Mouse (Mus musculus): ENCODE measurements around the gene Nrap. TPM values are rescaled to one million over a fixed set of nuclear protein-coding genes. Genes with fewer than 3 reads are reported as not detected.

Nrap gene
- polyA plus RNA-seq, 1 experiment, result not detected

- Histone ChIP-seq H3K9ac (ENCODE audit: low read depth, poor library complexity, severe bottlenecking) (no peak overlapping the region), H3K36me3 (ENCODE audit: control insufficient read depth, insufficient read depth, low read length, poor library complexity, severe bottlenecking) (no peaks in the 10 kb centered on the region), H3K27ac (ENCODE audit: insufficient read depth, low read length) (no peak overlapping the region), H3K9me3 (replicated peaks; ENCODE audit: control insufficient read depth, insufficient read depth, low read length, poor library complexity, severe bottlenecking) (no peaks in the 10 kb centered on the region), H3K4me3 (ENCODE audit: low read depth, low read length) (no peak overlapping the region), H3K27me3 (ENCODE audit: control insufficient read depth, insufficient read depth, low read length, poor library complexity, severe bottlenecking) (no peaks in the 10 kb centered on the region), H3K4me1 (ENCODE audit: control insufficient read depth, insufficient read depth, low read length) (no peaks in the 10 kb centered on the region)
- no peak for TF ChIP-seq POLR2A (IDR thresholded peaks at IDR 0.05; ENCODE audit: insufficient read depth, low read length)
- no peak for TF ChIP-seq EP300 (IDR thresholded peaks at IDR 0.05; ENCODE audit: insufficient read depth, low read depth, low read length)
- TF ChIP-seq CTCF (IDR thresholded peaks at IDR 0.05; ENCODE audit: low read depth, low read length), result no peak
Measured at GRCm38 (mm10) chr19:56374011-56374410, 15.8 kb downstream of the Nrap start.

GRCm38 (mm10) chr19:56373246-56373645 lies 16.6 kb downstream of the Nrap start:
- H3K27me3 ChIP-seq (ENCODE audit: control insufficient read depth, insufficient read depth, low read length, poor library complexity, severe bottlenecking), result no peaks in the 10 kb centered on the region
- no peak overlapping the region for H3K27ac ChIP-seq (ENCODE audit: insufficient read depth, low read length)
- no peak overlapping the region for H3K4me3 ChIP-seq (ENCODE audit: low read depth, low read length)
- no peak overlapping the region for H3K9ac ChIP-seq (ENCODE audit: low read depth, poor library complexity, severe bottlenecking)
- H3K4me1 ChIP-seq (ENCODE audit: control insufficient read depth, insufficient read depth, low read length), result no peaks in the 10 kb centered on the region
- H3K9me3 ChIP-seq (replicated peaks; ENCODE audit: control insufficient read depth, insufficient read depth, low read length, poor library complexity, severe bottlenecking), result no peaks in the 10 kb centered on the region
- H3K36me3 ChIP-seq (ENCODE audit: control insufficient read depth, insufficient read depth, low read length, poor library complexity, severe bottlenecking), result no peaks in the 10 kb centered on the region
- TF ChIP-seq EP300 (IDR thresholded peaks at IDR 0.05; ENCODE audit: insufficient read depth, low read depth, low read length), result no peak
- TF ChIP-seq POLR2A (IDR thresholded peaks at IDR 0.05; ENCODE audit: insufficient read depth, low read length), result no peak
- TF ChIP-seq CTCF (IDR thresholded peaks at IDR 0.05; ENCODE audit: low read depth, low read length), result no peak

- H3K9ac ChIP-seq (ENCODE audit: low read depth, poor library complexity, severe bottlenecking), result no peak overlapping the region
- TF ChIP-seq CTCF (IDR thresholded peaks at IDR 0.05; ENCODE audit: low read depth, low read length) (no peak), POLR2A (IDR thresholded peaks at IDR 0.05; ENCODE audit: insufficient read depth, low read length) (no peak)
- no peaks in the 10 kb centered on the region for H3K36me3 ChIP-seq (ENCODE audit: control insufficient read depth, insufficient read depth, low read length, poor library complexity, severe bottlenecking)
- no peaks in the 10 kb centered on the region for H3K4me1 ChIP-seq (ENCODE audit: control insufficient read depth, insufficient read depth, low read length)
- no peak overlapping the region for H3K27ac ChIP-seq (ENCODE audit: insufficient read depth, low read length)
- H3K4me3 ChIP-seq (ENCODE audit: low read depth, low read length), result no peak overlapping the region
- H3K9me3 ChIP-seq (replicated peaks; ENCODE audit: control insufficient read depth, insufficient read depth, low read length, poor library complexity, severe bottlenecking), result no peaks in the 10 kb centered on the region
- H3K27me3 ChIP-seq (ENCODE audit: control insufficient read depth, insufficient read depth, low read length, poor library complexity, severe bottlenecking), result no peaks in the 10 kb centered on the region
Measured at GRCm38 (mm10) chr19:56372226-56372625, 17.6 kb downstream of the Nrap start.

GRCm38 (mm10) chr19:56370389-56371150 lies 19.3 kb downstream of the Nrap start:
- no peak overlapping the region for H3K27ac ChIP-seq (ENCODE audit: insufficient read depth, low read length)
- no peaks in the 10 kb centered on the region for H3K27me3 ChIP-seq (ENCODE audit: control insufficient read depth, insufficient read depth, low read length, poor library complexity, severe bottlenecking)
- TF ChIP-seq EP300 (IDR thresholded peaks at IDR 0.05; ENCODE audit: insufficient read depth, low read depth, low read length), result no peak
- H3K9me3 ChIP-seq (replicated peaks; ENCODE audit: control insufficient read depth, insufficient read depth, low read length, poor library complexity, severe bottlenecking), result no peaks in the 10 kb centered on the region
- H3K9ac ChIP-seq (ENCODE audit: low read depth, poor library complexity, severe bottlenecking), result no peak overlapping the region
- H3K36me3 ChIP-seq (ENCODE audit: control insufficient read depth, insufficient read depth, low read length, poor library complexity, severe bottlenecking), result no peaks in the 10 kb centered on the region
- no peak overlapping the region for H3K4me3 ChIP-seq (ENCODE audit: low read depth, low read length)
- H3K4me1 ChIP-seq (ENCODE audit: control insufficient read depth, insufficient read depth, low read length), result no peaks in the 10 kb centered on the region

- no peak overlapping the region for H3K9ac ChIP-seq (ENCODE audit: low read depth, poor library complexity, severe bottlenecking)
- H3K4me3 ChIP-seq (ENCODE audit: low read depth, low read length), result no peak overlapping the region
- H3K4me1 ChIP-seq (ENCODE audit: control insufficient read depth, insufficient read depth, low read length), result no peaks in the 10 kb centered on the region
- H3K36me3 ChIP-seq (ENCODE audit: control insufficient read depth, insufficient read depth, low read length, poor library complexity, severe bottlenecking), result no peaks in the 10 kb centered on the region
- no peak overlapping the region for H3K27ac ChIP-seq (ENCODE audit: insufficient read depth, low read length)
- TF ChIP-seq POLR2A (IDR thresholded peaks at IDR 0.05; ENCODE audit: insufficient read depth, low read length) (no peak), EP300 (IDR thresholded peaks at IDR 0.05; ENCODE audit: insufficient read depth, low read depth, low read length) (no peak), CTCF (IDR thresholded peaks at IDR 0.05; ENCODE audit: low read depth, low read length) (no peak)
- H3K9me3 ChIP-seq (replicated peaks; ENCODE audit: control insufficient read depth, insufficient read depth, low read length, poor library complexity, severe bottlenecking), result no peaks in the 10 kb centered on the region
- H3K27me3 ChIP-seq (ENCODE audit: control insufficient read depth, insufficient read depth, low read length, poor library complexity, severe bottlenecking), result no peaks in the 10 kb centered on the region
Measured at GRCm38 (mm10) chr19:56368912-56369311, 20.9 kb downstream of the Nrap start.

- TF ChIP-seq EP300 (IDR thresholded peaks at IDR 0.05; ENCODE audit: insufficient read depth, low read depth, low read length), result no peak
- no peak for TF ChIP-seq POLR2A (IDR thresholded peaks at IDR 0.05; ENCODE audit: insufficient read depth, low read length)
- TF ChIP-seq CTCF (IDR thresholded peaks at IDR 0.05; ENCODE audit: low read depth, low read length), result no peak
- Histone ChIP-seq H3K4me1 (ENCODE audit: control insufficient read depth, insufficient read depth, low read length) (no peaks in the 10 kb centered on the region), H3K9ac (ENCODE audit: low read depth, poor library complexity, severe bottlenecking) (no peak overlapping the region), H3K4me3 (ENCODE audit: low read depth, low read length) (no peak overlapping the region), H3K27ac (ENCODE audit: insufficient read depth, low read length) (no peak overlapping the region), H3K27me3 (ENCODE audit: control insufficient read depth, insufficient read depth, low read length, poor library complexity, severe bottlenecking) (no peaks in the 10 kb centered on the region), H3K36me3 (ENCODE audit: control insufficient read depth, insufficient read depth, low read length, poor library complexity, severe bottlenecking) (no peaks in the 10 kb centered on the region), H3K9me3 (replicated peaks; ENCODE audit: control insufficient read depth, insufficient read depth, low read length, poor library complexity, severe bottlenecking) (no peaks in the 10 kb centered on the region)
Measured at GRCm38 (mm10) chr19:56367778-56368177, 22.1 kb downstream of the Nrap start.
